Mouse (Mus musculus) urinary bladder, postnatal 25 days (tissue): Measurements from ENCODE around the gene Pglyrp2.

ENCODE experiments used
- DNase-seq: peaks from one replicate; pipeline ENCODE4 v3.0.0; 2022; ENCODE audit warnings: low spot score

Gene Pglyrp2

GRCm38 (mm10) chr17:32424034-32424433, at the start of gene Pglyrp2:
TSS of gene Pglyrp2 (minus strand) at chr17:32424167.
- DNase-seq: no peak

- DNase-seq: no peak
These were observed 48.2 kb upstream of the Pglyrp2 start for GRCm38 (mm10) chr17:32472176-32472575.

- DNase-seq: no peak
These were observed 46.8 kb upstream of the Pglyrp2 start for GRCm38 (mm10) chr17:32470795-32471194.

- DNase-seq: no peak
These were observed 44.5 kb upstream of the Pglyrp2 start for GRCm38 (mm10) chr17:32468494-32468893.

GRCm38 (mm10) chr17:32454997-32455396, 31.0 kb upstream of the Pglyrp2 start:
- DNase-seq: peak; percentile 35

GRCm38 (mm10) chr17:32454188-32454587, 30.2 kb upstream of the Pglyrp2 start:
- DNase-seq: no peak

GRCm38 (mm10) chr17:32452482-32452881, 28.5 kb upstream of the Pglyrp2 start, which contains the start of gene Cyp4f39:
TSS of gene Cyp4f39 (plus strand) at chr17:32452723.
- peak; percentile 53 for DNase-seq

GRCm38 (mm10) chr17:32450844-32451537, 27.0 kb upstream of the Pglyrp2 start:
- DNase-seq: no peak

- DNase-seq: no peak
These were observed 25.1 kb upstream of the Pglyrp2 start for GRCm38 (mm10) chr17:32449042-32449441.

GRCm38 (mm10) chr17:32447195-32447594, 23.2 kb upstream of the Pglyrp2 start:
- no peak for DNase-seq

- no peak for DNase-seq
These were observed 21.0 kb upstream of the Pglyrp2 start for GRCm38 (mm10) chr17:32445016-32445415.

GRCm38 (mm10) chr17:32443245-32443644, 19.3 kb upstream of the Pglyrp2 start:
- DNase-seq: no peak

GRCm38 (mm10) chr17:32437106-32437505, 13.1 kb upstream of the Pglyrp2 start:
- no peak for DNase-seq

- no peak for DNase-seq
These were observed 11.2 kb upstream of the Pglyrp2 start for GRCm38 (mm10) chr17:32435151-32435550.

GRCm38 (mm10) chr17:32434324-32434723, 10.4 kb upstream of the Pglyrp2 start:
- no peak for DNase-seq

GRCm38 (mm10) chr17:32431972-32432371, 8.0 kb upstream of the Pglyrp2 start:
- DNase-seq: no peak

GRCm38 (mm10) chr17:32426610-32427009, 2.6 kb upstream of the Pglyrp2 start:
- DNase-seq: no peak

- no peak for DNase-seq
These were observed 3.2 kb downstream of the Pglyrp2 start for GRCm38 (mm10) chr17:32420781-32421180.

- no peak for DNase-seq
These were observed 4.0 kb downstream of the Pglyrp2 start for GRCm38 (mm10) chr17:32419989-32420388.

GRCm38 (mm10) chr17:32416771-32417170, 7.2 kb downstream of the Pglyrp2 start:
- DNase-seq: no peak

- DNase-seq: no peak
These were observed 8.4 kb downstream of the Pglyrp2 start for GRCm38 (mm10) chr17:32415417-32416020.

GRCm38 (mm10) chr17:32411898-32412297, 12.1 kb downstream of the Pglyrp2 start:
- no peak for DNase-seq

GRCm38 (mm10) chr17:32403417-32403816, 20.6 kb downstream of the Pglyrp2 start, which contains the start of gene Rasal3:
TSS of gene Rasal3 (minus strand) at chr17:32403583.
- no peak for DNase-seq

GRCm38 (mm10) chr17:32402779-32403157, 21.2 kb downstream of the Pglyrp2 start:
- DNase-seq: no peak
